9 mouse cellular contexts compared by ENCODE assay signal in the genomic region with DNA sequence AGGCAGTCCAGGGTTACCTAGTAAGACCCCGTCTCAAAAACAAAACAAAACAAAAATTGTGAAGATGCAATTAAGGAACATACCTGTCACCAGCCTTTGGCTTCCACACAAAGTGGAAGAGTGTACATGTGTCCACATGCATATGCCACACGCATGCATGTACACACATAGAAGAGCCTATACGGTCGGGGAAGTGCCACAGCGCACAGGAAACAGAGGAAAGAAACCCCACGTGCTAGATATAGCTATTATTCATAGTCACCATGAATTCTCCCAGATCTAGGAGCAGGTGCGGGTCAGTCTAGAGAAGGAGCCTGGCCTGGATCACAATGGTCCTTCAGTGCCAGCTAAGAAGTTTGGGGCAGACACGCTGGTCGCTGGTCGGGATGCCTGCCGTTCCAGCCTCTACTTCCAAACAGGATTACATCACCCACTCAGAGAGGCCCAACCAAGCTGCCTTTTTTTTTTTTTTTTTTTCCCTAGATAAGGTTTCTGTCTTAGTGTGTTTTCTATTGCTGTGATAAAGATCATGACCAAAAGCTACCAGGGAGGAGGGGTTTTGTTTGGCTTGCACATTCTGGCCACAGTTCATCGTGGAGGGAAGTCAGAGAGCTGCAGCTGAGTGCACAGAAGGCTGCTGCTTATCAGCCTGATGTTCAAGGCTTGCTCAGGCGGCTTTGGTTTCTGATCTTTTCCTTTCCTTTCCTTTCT. TPM values are rescaled to one million over a fixed set of nuclear protein-coding genes. Genes with fewer than 3 reads are reported as not detected.
DNase-seq lines count a peak whose midpoint lies in the region; ATAC-seq lines count a peak whose summit lies in the region.
"Had no signal": no experiment of that assay in that cellular context is flagged by ENCODE, and none has a peak within 500 bp of the region (broad histone marks: within the 10 kb centered on the region; RNA-seq: fewer than 3 reads in every experiment).

No protein-coding gene starts in this region.

- no peak overlapping the region for H3K4me3 ChIP-seq in heart, embryonic 13.5 days
- H3K4me3 ChIP-seq in liver, embryonic 12.5 days, result no peak overlapping the region
- H3K4me3 ChIP-seq in hindbrain, embryonic 10.5 days, result no peak overlapping the region

- H3K4me1 ChIP-seq in heart, embryonic 13.5 days, result peaks cover 18% of the 10 kb centered on the region
- peaks cover 65% of the 10 kb centered on the region for H3K4me1 ChIP-seq in liver, embryonic 12.5 days
- H3K4me1 ChIP-seq in hindbrain, embryonic 10.5 days (replicated peaks), result peaks cover 10% of the 10 kb centered on the region

- WGBS in heart, embryonic 13.5 days, result 45% methylated on average over 13 of the region's 13 CpGs
- WGBS in liver, embryonic 12.5 days (ENCODE audit: insufficient replicate concordance), result 49% methylated on average over 13 of the region's 13 CpGs
- WGBS in hindbrain, embryonic 10.5 days, result 82% methylated on average over 13 of the region's 13 CpGs

- no peak for ATAC-seq in heart, embryonic 13.5 days (ENCODE audit: extremely low read depth, insufficient number of reproducible peaks, low FRiP score, low TSS enrichment)
- peak; percentile 33; the same call in 1 of the 2 replicates for ATAC-seq in liver, embryonic 12.5 days

- H3K36me3 ChIP-seq in heart, embryonic 13.5 days, result no peaks in the 10 kb centered on the region
- H3K36me3 ChIP-seq in liver, embryonic 12.5 days, result no peaks in the 10 kb centered on the region
- H3K36me3 ChIP-seq in hindbrain, embryonic 10.5 days, result no peaks in the 10 kb centered on the region

- peak overlapping the region; percentile 34; the same call in 1 of the 2 replicates for H3K9ac ChIP-seq in heart, embryonic 13.5 days
- H3K9ac ChIP-seq in liver, embryonic 12.5 days, result no peak overlapping the region

- no peaks in the 10 kb centered on the region for H3K9me3 ChIP-seq in heart, embryonic 13.5 days
- H3K9me3 ChIP-seq in liver, embryonic 12.5 days (replicated peaks), result no peaks in the 10 kb centered on the region
- no peaks in the 10 kb centered on the region for H3K9me3 ChIP-seq in hindbrain, embryonic 10.5 days

- peak overlapping the region; percentile 28; the same call in 1 of the 2 replicates for H3K27ac ChIP-seq in heart, embryonic 13.5 days (replicated peaks)
- peak overlapping the region; percentile 66 for H3K27ac ChIP-seq in liver, embryonic 12.5 days
- H3K27ac ChIP-seq in hindbrain, embryonic 10.5 days, result no peak overlapping the region

- H3K4me2 ChIP-seq in heart, embryonic 13.5 days, result no peak overlapping the region
- peak overlapping the region; percentile 19; the same call in 1 of the 2 replicates for H3K4me2 ChIP-seq in liver, embryonic 12.5 days

- H3K27me3 ChIP-seq in heart, embryonic 13.5 days (replicated peaks), result no peaks in the 10 kb centered on the region
- H3K27me3 ChIP-seq in liver, embryonic 12.5 days (replicated peaks), result no peaks in the 10 kb centered on the region
- no peaks in the 10 kb centered on the region for H3K27me3 ChIP-seq in hindbrain, embryonic 10.5 days (ENCODE audit: insufficient read depth, poor library complexity, severe bottlenecking)

- DNase-seq in heart, adult 8-10 months (ENCODE audit: low spot score), result no peak
- DNase-seq in urinary bladder, postnatal 14 days (ENCODE audit: low spot score), result peak; percentile 61
- DNase-seq in urinary bladder, postnatal 4 days (ENCODE audit: low spot score in 2 of 2), result no peak
- no peak for DNase-seq in hindbrain, embryonic 10.5 days (ENCODE audit: low spot score)
- DNase-seq in urinary bladder, adult 2 months (ENCODE audit: low spot score), result no peak
- DNase-seq in cerebellum, adult 8-10 months, result no peak
- DNase-seq: gastrocnemius, postnatal 14 days had no signal

RNA-seq across cellular contexts. Expression of a gene that starts 11.5 kb away (rescaled TPM):
- polyA plus RNA-seq in heart, embryonic 13.5 days (2015; fragmentation: Nextera tagmentation; extraction: Ambion mirVana), result 125 and 127 TPM in 2 replicates
- 100 to 1,000 TPM; 183 to 210 (median 205) TPM for total RNA-seq in heart, adult 8-10 months (2022)
- 65.4 and 65.6 TPM in 2 replicates for polyA plus RNA-seq in liver, embryonic 12.5 days (2016; fragmentation: Nextera tagmentation; extraction: Ambion mirVana)
- polyA plus RNA-seq in hindbrain, embryonic 10.5 days (2016; fragmentation: Nextera tagmentation; extraction: Ambion mirVana), result 180 and 189 TPM in 2 replicates
- 152 and 161 TPM in 2 replicates for polyA plus RNA-seq in urinary bladder, adult 2 months (2012; rRNA removed)
